Mouse (Mus musculus) hindbrain, embryonic 13.5 days (tissue): ENCODE results near the gene Clybl. TPM values are rescaled to one million over a fixed set of nuclear protein-coding genes. Genes with fewer than 3 reads are reported as not detected.

Source experiments
- ATAC-seq: fragments of 200-750 bp; cut with Nextera tagmentation; 2 replicates; pipeline ENCODE4 v1.8.0; 2017; ENCODE audit warnings: moderate TSS enrichment; ENCODE audit not compliant: low FRiP score
- H3K27ac ChIP-seq: fragments of 300-500 bp; sonication (generic); 2 replicates; pipeline ENCODE4 v1.5.1; 2015; ENCODE audit warnings: inconsistent platforms, mild to moderate bottlenecking, moderate library complexity
- H3K27me3 ChIP-seq: fragments of 300-500 bp; sonication (generic); 2 replicates; pipeline ENCODE4 v1.6.1; 2015; ENCODE audit warnings: mild to moderate bottlenecking, inconsistent platforms
- H3K36me3 ChIP-seq: fragments of 300-500 bp; sonication (generic); 2 replicates; pipeline ENCODE4 v1.6.1; 2015; ENCODE audit warnings: mild to moderate bottlenecking, inconsistent platforms
- H3K4me1 ChIP-seq: fragments of 300-500 bp; sonication (generic); replicated peaks from 2 replicates; pipeline ENCODE4 v1.6.1; 2015; ENCODE audit warnings: inconsistent platforms
- H3K4me2 ChIP-seq: fragments of 300-500 bp; sonication (generic); 2 replicates; pipeline ENCODE4 v1.6.1; 2015; ENCODE audit warnings: inconsistent platforms, mild to moderate bottlenecking, moderate library complexity
- H3K4me3 ChIP-seq: fragments of 300-500 bp; sonication (generic); 2 replicates; pipeline ENCODE4 v1.5.1; 2015; ENCODE audit warnings: mild to moderate bottlenecking, inconsistent platforms
- H3K9ac ChIP-seq: fragments of 300-500 bp; sonication (generic); 2 replicates; pipeline ENCODE4 v1.6.1; 2015; ENCODE audit warnings: mild to moderate bottlenecking, inconsistent platforms
- H3K9me3 ChIP-seq: fragments of 300-500 bp; sonication (generic); 2 replicates; pipeline ENCODE4 v1.6.1; 2016; ENCODE audit warnings: inconsistent platforms
- WGBS: fragments of 180-500 bp; shearing (Covaris S2); methylation state at CpG from one replicate; pipeline ENCODE4 v1.1.7; 2015; 5-methylcytosine and 5-hydroxymethylcytosine counted together
- polyA plus RNA-seq: library from polyadenylated mRNA; unstranded; fragments of >200 nt; fragmentation: Nextera tagmentation; extraction: Ambion mirVana; gene quantifications from 2 replicates; pipeline ENCODE4 v1.2.1, GENCODE M21; 2015

The Clybl gene
- polyA plus RNA-seq, 1 experiment from 2014 or later: 12.1 TPM

DNA sequence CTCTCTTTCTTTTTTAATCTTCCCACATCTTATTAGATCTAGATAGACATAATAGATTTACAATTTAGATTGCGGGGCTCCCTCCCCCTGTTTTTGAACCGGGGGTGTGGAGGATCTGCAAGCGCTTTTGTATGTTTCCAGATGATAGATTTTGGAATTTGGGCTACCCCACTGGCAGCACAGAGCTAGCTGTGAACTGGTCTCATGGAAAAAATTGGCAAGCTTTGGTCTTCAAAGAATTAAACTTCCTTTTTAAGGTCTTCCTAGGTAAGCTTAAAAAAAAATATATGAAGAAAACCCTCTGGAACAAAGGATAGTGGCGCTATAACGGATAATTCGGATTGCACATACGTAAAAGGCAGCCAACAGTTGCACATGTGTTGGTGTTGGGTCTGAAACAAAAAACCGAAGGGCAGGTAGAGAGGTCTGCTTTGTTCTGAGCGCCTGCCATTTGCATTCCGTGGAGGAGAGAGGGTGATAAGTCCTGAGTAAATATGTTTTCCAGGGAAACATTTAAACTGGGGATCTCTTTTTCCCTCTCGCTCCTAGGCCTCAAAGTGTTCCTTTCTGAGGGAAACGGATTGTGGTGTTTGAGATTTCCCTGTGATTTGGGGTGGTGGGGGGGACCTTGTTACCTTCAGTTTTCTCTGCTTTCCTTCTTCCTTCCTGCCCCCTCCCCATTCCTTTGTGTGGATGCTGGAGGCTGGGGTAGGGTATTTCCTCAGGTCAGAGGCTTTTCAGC lies 193.7 kb downstream of the Clybl start:
- no peak for ATAC-seq
- Histone ChIP-seq H3K4me2 (no peak overlapping the region), H3K9me3 (no peaks in the 10 kb centered on the region), H3K27ac (peak overlapping the region; percentile 70), H3K27me3 (peaks cover 66% of the 10 kb centered on the region), H3K4me3 (no peak overlapping the region), H3K4me1 (peaks cover 15% of the 10 kb centered on the region), H3K9ac (no peak overlapping the region), H3K36me3 (no peaks in the 10 kb centered on the region)
- 37% methylated on average over 12 of the region's 12 CpGs for WGBS

DNA sequence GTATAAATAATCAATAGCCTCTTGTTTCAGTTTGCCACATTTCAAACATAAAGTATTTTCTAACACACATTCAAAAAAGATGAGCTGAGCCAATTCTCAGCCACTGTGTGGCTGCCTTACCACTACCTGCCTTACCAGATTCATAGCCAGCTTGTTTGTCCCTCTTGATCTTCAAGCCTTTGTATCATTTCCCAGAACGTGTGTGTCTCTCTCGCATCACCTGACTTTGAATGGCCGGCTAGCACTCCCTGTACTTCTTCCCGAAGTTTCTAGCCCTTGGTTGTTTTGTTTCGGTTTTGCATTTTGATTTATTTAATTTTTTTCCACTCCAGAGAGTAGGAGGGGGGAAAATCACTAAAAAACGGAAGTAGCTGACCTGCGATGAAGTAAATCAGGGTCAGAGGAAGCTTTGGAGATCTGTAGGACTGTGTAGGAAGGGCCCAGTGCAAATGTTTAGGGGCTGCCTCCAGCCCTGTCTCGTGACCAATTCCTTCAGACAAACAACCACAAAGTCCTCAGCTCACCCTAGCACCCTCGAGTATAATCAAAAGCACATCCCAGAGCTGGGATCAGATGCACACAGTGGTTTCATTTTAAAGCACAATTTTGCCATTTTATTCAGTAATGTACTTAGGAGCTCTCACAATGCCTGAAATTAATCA lies 195.1 kb downstream of the Clybl start:
- Histone ChIP-seq H3K4me2 (peak overlapping the region; percentile 9; the same call in 1 of the 2 replicates), H3K36me3 (no peaks in the 10 kb centered on the region), H3K27ac (peak overlapping the region; percentile 59), H3K9me3 (no peaks in the 10 kb centered on the region), H3K4me3 (no peak overlapping the region), H3K4me1 (peaks cover 15% of the 10 kb centered on the region), H3K27me3 (peaks cover 57% of the 10 kb centered on the region), H3K9ac (no peak overlapping the region)
- 54% methylated on average over 9 of the region's 9 CpGs for WGBS
- ATAC-seq: no peak

DNA sequence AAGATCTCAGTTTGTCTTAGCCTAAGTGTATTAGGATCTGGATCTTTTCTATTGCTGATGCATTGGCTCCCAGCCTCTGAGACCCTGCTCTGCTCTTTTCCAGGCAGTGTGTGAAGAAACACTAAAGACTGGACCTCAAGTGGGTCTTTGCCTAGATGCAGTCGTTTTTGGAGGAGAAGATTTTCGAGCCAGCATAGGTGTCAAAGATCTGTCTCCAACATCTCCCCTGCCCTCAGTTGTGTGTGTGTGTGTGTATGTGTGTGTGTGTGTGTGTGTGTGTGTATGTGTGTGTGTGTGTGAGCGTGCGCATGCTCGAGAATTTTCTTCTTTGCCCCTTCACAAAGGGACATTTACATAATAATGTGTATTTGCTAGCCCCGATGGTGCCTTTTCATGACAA lies 196.2 kb downstream of the Clybl start:
- H3K27ac ChIP-seq: no peak overlapping the region
- H3K4me2 ChIP-seq: no peak overlapping the region
- no peaks in the 10 kb centered on the region for H3K36me3 ChIP-seq
- H3K4me1 ChIP-seq: peaks cover 15% of the 10 kb centered on the region
- H3K27me3 ChIP-seq: peaks cover 46% of the 10 kb centered on the region
- H3K4me3 ChIP-seq: no peak overlapping the region
- H3K9me3 ChIP-seq: no peaks in the 10 kb centered on the region
- H3K9ac ChIP-seq: no peak overlapping the region
- WGBS: 39% methylated on average over 6 of the region's 6 CpGs
- ATAC-seq: no peak

DNA sequence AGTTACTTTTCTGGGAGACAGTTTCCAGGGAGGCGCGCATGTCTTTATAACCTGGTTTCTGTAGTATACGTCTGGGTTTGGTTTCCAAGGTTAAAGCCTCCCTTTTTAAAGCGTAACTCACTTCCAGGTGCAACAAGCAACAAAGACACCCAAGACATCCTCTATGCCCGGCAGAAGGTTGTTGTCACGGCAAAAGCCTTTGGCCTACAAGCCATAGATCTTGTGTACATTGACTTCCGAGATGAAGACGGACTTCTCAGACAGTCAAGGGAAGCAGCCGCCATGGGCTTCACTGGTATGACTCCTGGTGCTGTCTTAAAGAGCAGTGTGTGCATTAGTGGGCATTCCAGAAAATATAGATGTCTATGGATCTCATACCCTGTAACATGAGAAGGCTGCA lies 197.6 kb downstream of the Clybl start:
- Histone ChIP-seq H3K27me3 (peaks cover 45% of the 10 kb centered on the region), H3K4me3 (no peak overlapping the region), H3K4me2 (no peak overlapping the region), H3K36me3 (no peaks in the 10 kb centered on the region), H3K27ac (no peak overlapping the region), H3K9ac (no peak overlapping the region), H3K4me1 (peaks cover 11% of the 10 kb centered on the region), H3K9me3 (no peaks in the 10 kb centered on the region)
- WGBS: 84% methylated on average over 9 of the region's 9 CpGs
- no peak for ATAC-seq

DNA sequence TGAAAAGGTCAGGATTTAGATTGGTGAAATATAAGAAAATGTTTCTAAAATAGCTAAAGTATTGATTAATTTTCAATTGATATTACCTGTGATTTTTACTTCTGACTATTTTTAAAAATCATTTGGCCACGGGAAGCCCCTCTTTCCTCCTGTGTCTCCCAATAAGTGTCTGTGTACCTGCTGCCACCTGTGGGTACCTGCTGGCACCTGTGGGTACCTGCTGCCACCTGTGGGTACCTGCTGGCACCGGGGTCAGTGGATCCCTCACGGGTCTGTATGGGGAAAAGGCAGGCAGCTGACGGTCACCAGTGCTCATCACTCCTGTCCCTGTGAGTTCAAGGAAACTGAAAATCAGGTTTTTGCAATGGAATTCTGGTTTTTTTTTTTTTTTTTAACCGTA lies 198.5 kb downstream of the Clybl start:
- Histone ChIP-seq H3K9me3 (no peaks in the 10 kb centered on the region), H3K4me3 (no peak overlapping the region), H3K36me3 (no peaks in the 10 kb centered on the region), H3K27ac (no peak overlapping the region), H3K4me2 (no peak overlapping the region), H3K4me1 (peaks cover 13% of the 10 kb centered on the region; the same call in 1 of the 2 replicates), H3K27me3 (peaks cover 42% of the 10 kb centered on the region), H3K9ac (no peak overlapping the region)
- whole genome bisulfite sequencing: 89% methylated on average over 5 of the region's 5 CpGs
- ATAC-seq: no peak

DNA sequence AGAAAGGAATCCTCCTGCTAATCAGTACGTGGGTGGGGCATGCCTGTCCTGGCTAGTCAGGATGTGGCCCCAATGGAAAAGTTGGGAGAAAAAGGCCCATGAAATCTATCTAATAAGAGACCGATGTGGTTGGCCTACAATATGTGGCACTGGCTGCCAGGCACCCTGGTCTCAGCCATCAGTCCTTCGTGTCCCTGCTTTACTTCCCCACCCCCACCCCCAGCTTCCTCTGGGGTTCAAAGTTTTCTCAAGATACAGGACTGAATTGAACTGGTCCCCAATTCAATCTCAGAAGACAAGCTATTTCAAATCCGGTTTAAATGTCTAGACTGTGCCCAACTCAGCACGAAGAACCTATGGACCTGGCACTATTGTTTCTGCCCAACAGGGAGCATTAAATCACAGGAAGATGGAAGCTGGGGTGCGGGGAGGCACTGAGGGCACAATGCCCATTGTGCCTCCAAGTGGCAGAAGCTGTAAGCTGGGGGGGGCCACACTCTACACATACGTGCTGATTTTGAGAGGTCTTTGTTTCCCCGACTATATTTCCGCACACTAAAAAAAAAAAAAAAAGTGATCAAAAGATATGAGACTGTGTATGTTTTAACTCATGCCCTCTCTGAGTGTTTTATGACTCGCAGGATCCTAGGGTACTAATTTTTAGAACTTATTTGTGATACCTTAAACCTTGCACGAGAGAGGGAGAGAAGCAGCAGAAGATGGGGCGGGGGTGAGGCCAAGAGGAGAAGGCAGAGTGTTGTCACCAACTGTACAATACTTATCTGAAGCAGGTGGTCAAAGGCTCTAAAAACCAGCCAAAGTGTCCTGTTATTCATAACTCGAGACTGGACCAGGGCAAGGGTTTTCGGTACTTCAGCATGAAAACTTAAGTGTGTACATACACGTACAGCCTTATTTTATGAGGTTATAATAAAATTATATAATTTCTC lies 199.7 kb downstream of the Clybl start:
- Histone ChIP-seq H3K36me3 (no peaks in the 10 kb centered on the region), H3K27ac (peak overlapping the region; percentile 55; the same call in 1 of the 2 replicates), H3K9me3 (no peaks in the 10 kb centered on the region), H3K4me2 (no peak overlapping the region), H3K4me1 (peaks cover 17% of the 10 kb centered on the region; the same call in 1 of the 2 replicates), H3K4me3 (no peak overlapping the region), H3K9ac (no peak overlapping the region), H3K27me3 (peaks cover 37% of the 10 kb centered on the region)
- WGBS: 61% methylated on average over 15 of the region's 15 CpGs
- no peak for ATAC-seq

DNA sequence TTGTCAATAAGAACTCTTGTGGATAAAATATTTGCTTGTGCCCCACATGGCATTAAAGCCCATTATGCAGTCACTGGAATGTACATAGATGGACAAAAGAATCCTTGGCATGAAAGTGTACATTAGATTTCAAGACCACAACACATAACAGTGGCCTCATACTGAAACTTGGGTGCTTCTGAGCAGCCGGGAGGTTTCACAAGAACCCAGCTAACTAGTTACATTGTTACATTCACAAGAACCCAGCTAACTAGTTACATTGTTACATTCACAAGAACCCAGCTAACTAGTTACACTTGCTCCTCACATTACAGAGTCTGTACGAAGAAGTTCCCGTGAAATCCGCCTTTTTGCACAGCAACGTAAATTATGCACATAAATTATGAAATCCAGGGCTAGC lies 200.8 kb downstream of the Clybl start:
- Histone ChIP-seq H3K4me3 (no peak overlapping the region), H3K27me3 (peaks cover 26% of the 10 kb centered on the region), H3K9ac (no peak overlapping the region), H3K4me1 (peaks cover 14% of the 10 kb centered on the region; the same call in 1 of the 2 replicates), H3K27ac (no peak overlapping the region), H3K4me2 (no peak overlapping the region), H3K36me3 (no peaks in the 10 kb centered on the region), H3K9me3 (no peaks in the 10 kb centered on the region)
- no peak for ATAC-seq
- 32% methylated on average over 5 of the region's 5 CpGs for WGBS

DNA sequence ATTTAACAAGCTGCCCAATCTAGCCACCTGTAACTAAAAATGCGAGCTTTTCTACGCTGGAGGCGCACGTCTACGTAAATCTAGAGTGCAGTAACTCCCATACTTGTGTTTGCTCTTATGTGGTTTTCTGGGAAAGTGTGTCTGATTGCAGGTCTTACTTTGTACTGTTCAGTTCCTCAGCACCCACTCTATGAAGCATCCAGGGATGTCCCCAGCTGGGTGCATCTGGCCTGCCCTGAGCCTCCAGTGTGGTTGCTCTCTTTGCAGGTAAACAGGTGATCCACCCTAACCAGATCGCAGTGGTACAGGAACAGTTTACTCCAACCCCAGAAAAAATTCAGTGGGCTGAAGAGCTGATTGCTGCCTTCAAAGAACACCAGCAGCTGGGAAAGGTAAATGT lies 202.4 kb downstream of the Clybl start:
- no peaks in the 10 kb centered on the region for H3K36me3 ChIP-seq
- no peak overlapping the region for H3K4me2 ChIP-seq
- H3K9me3 ChIP-seq: no peaks in the 10 kb centered on the region
- WGBS: 83% methylated on average over 6 of the region's 6 CpGs
- H3K4me1 ChIP-seq: peaks cover 22% of the 10 kb centered on the region; the same call in 1 of the 2 replicates
- ATAC-seq: no peak
- H3K9ac ChIP-seq: no peak overlapping the region
- H3K27ac ChIP-seq: 0 out of 2 replicates have a peak overlapping the region, but pooled peaks have one; percentile 12
- no peak overlapping the region for H3K4me3 ChIP-seq
- peaks cover 18% of the 10 kb centered on the region for H3K27me3 ChIP-seq

DNA sequence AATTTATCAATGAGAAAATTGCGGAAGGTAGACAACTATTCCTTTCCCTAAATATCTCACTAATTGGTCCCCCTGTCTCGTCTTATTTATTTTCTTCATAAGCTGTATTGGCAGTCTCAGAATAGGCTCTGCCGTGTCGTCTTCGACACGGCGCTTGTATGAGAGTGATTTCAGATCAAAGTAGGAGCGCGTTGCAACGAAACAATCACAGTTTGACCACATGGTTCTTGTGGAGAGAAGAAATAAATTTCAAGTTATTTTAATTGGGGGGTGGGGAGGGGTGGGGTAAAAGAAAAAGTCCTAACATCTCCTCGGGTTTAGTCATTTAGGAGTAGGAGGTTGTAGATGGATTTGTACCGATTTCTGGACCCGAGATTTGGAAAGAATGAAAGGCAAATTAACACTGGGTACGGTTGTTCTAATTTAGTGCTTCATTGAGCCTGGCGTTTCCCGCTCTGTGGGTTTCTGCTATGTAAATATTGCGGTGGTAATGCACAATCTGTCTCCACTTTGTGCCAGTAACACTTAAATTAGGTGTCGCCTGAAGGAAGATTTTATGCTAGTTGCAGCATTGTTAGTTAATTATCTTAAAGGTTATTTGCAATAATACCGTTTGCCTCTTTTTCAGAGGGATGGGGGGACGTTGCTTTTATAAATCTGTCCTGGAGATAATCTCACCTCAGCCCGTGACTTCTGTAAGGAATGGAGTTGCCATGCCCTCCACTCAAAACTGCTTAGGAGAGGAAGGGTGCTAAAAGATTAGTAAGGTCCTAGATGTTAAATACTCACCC lies 203.1 kb downstream of the Clybl start:
- Histone ChIP-seq H3K9me3 (no peaks in the 10 kb centered on the region), H3K36me3 (no peaks in the 10 kb centered on the region), H3K27me3 (peaks cover 15% of the 10 kb centered on the region), H3K9ac (no peak overlapping the region), H3K27ac (0 out of 2 replicates have a peak overlapping the region, but pooled peaks have one; percentile 23), H3K4me2 (peak overlapping the region; percentile 19), H3K4me1 (peaks cover 22% of the 10 kb centered on the region; the same call in 1 of the 2 replicates), H3K4me3 (no peak overlapping the region)
- peak; percentile 66; the same call in 1 of the 2 replicates for ATAC-seq
- 44% methylated on average over 21 of the region's 21 CpGs for WGBS

DNA sequence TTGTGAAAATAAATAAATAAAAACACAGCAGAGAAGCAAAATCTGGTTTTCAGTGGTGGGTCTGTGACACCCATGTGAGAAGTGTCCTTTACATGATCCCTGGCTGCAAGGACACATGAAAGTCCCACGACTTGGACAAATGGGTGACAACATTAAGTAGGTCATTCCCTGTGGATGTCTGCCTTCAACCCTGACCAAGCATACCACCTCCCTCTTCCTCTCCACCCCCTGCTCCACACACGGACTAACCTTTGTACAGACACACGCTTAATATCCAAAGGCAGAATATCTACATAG lies 203.7 kb downstream of the Clybl start:
- H3K4me2 ChIP-seq: peak overlapping the region; percentile 19; the same call in 1 of the 2 replicates
- H3K27me3 ChIP-seq: peaks cover 20% of the 10 kb centered on the region
- no peak overlapping the region for H3K4me3 ChIP-seq
- no peak for ATAC-seq
- H3K9me3 ChIP-seq: no peaks in the 10 kb centered on the region
- 76% methylated on average over 3 of the region's 3 CpGs for WGBS
- H3K4me1 ChIP-seq: peaks cover 22% of the 10 kb centered on the region; the same call in 1 of the 2 replicates
- H3K36me3 ChIP-seq: no peaks in the 10 kb centered on the region
- H3K9ac ChIP-seq: no peak overlapping the region
- no peak overlapping the region for H3K27ac ChIP-seq

DNA sequence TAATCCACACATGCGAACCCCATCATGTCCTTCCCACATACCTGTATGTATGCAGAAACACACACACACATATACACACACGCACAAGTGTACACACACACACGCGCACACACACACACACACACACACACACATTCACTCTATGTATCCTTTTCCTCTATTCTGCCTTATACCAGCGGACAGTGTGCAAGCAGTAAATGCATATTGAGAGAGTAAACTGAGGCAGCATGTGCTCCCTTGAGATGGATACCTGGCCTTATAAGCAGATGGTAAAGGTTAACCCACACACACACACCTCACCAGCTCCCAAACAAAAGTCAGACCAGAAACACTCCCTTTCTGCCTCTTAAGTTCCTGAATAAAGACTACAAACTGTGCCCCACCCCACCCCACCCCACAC lies 204.3 kb downstream of the Clybl start:
- peaks cover 24% of the 10 kb centered on the region for H3K27me3 ChIP-seq
- over 99% methylated on average over 5 of the region's 5 CpGs for WGBS
- H3K4me2 ChIP-seq: no peak overlapping the region

More for the DNA sequence above, 204.3 kb downstream of the Clybl start:
- Histone ChIP-seq H3K4me1 (peaks cover 22% of the 10 kb centered on the region; the same call in 1 of the 2 replicates), H3K36me3 (no peaks in the 10 kb centered on the region), H3K4me3 (no peak overlapping the region), H3K27ac (no peak overlapping the region), H3K9ac (no peak overlapping the region), H3K9me3 (no peaks in the 10 kb centered on the region)
- ATAC-seq: no peak
